Mouse (Mus musculus): ENCODE measurements around the gene Tppp3.

The Tppp3 gene

DNA sequence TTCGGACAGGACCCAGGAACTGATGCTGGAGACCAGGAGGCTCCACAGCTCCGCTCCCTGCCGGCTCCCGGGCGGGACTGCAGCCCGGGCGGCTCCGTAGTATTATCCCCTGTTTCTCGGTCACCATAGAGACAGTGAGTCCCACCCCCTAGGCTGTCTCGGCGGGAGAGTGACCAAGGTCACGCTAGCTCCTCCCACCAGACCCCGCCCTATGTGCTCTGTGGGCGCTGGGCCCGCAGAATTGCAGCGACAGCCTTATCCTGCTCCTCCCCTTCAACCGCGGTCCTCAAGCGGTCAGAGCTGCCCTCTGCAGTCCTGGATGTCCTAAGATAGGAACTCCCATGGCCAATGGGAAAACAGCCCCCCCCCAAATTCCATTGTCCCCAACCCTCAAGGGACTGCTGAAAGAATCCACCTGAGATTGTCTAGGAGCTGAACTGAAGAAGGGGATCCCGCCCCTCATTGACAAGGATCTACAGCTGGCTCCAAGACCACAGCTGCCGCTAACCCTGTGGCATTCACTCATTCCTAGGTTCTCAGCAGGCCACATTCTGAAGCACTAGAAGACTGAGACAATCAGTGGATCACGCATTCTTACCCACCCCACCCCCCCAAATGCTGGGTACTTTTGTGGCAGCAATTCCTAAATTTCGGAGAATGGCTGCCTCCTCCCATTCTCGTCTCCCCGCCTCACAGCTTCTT is at the start of gene Tppp3:
Gene Tppp3 (minus strand): TSS at position 213 of the 702 bp plus-strand sequence.
- DNase-seq (ENCODE audit: low spot score in 2 of 2) = peak; percentile 66 to 75

DNA sequence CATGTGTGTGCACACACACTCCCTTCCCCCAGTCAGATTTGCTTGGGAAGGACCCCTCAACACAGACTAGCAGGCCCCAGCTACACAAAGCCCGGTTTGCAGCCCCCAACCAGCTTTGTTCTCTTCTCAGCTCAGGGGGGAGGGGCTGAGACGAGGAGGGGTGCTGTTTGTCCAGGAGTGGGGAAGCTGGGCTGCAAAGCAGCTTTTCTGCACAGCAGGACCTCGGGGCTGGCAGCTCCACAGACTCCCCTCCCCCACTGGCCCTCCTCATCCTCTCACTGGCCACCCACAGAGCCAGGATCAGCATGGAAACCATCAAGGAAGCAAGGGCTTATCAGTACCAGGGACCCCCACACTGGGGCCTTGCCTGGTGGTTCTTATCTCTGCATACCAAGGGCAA is 49.7 kb upstream of the Tppp3 start:
- no peak for DNase-seq (ENCODE audit: low spot score in 2 of 2)

DNA sequence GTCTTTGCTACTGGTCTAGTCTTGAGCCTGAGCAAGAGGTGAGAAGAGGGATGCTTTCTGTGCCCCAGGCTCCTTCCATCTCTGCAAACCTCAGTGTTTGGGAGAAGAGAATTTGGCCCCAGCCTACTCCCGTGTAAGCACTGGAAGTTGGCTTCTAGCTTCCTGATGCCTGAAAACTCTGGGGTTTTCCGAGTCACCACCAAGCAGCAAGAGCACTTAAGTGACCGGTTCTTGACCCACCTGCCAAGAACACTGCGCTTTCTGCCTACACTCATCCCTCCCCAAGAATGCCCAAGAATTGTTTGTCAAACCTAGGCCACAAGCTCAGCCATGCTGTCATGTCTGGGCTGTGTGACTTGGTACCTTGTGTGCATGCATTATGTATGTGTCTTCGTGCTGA is 49.2 kb upstream of the Tppp3 start:
- no peak for DNase-seq (ENCODE audit: low spot score in 2 of 2)

DNA sequence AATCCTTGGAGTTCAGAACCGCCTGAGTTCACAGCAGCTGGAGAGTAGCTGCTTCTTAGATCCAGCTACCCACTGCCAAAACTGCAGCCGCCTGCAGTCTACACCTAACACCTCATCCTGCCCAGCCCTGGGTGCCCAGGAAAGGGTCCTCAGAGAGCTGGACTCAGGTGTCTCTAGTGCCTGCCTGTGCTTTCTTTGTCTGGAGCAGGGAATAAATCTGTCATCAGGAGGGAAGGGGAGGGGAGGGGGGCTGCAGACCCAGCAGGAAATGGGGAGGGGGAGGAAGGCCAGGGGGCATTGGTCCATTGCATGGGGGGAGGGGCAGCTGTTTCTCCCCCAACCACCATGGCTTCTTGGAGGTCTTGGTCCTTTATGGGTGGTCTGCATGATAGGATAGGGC is 48.3 kb upstream of the Tppp3 start:
- no peak for DNase-seq (ENCODE audit: low spot score in 2 of 2)

DNA sequence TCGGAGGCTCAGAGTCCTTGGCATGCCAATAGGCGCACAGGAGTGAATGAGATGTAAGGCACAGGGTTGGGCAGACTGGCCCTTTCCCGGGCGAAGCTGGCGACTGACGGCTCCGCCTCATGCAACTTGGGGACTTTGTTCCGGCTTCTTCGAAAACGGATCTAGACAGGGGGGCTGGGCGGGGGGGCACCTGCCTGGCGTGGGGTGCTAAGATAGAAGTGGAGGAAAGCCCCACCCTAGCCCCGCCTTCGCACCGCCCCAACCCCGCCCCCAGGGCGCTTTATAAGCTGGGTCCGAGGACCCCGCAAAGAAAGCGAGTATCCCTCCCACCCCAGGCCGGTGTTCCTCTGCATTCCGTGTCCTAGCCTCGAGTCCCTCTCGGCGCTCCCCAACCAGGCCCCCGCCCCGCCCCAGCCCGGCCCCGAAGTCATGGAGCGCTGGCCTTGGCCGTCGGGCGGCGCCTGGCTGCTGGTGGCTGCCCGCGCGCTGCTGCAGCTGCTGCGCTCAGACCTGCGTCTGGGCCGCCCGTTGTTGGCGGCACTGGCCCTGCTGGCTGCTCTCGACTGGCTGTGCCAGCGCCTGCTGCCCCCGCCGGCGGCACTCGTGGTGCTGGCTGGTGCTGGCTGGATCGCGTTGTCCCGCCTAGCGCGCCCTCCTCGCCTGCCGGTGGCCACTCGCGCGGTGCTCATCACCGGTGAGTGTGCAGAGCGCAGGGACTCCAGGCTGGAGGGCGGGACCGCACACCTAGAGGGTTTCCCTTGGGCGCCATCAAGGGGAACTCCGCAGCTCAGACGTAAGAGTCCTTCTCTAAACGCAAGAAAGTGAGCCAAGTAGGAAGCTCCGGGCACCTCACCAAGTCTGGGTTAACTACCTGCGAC is 47.3 kb upstream of the Tppp3 start, which contains the start of gene Hsd11b2:
Gene Hsd11b2 (plus strand): TSS at position 320 of the 878 bp plus-strand sequence.
- DNase-seq (ENCODE audit: low spot score in 2 of 2) = peak in 1 of 2 experiments; percentile 25

DNA sequence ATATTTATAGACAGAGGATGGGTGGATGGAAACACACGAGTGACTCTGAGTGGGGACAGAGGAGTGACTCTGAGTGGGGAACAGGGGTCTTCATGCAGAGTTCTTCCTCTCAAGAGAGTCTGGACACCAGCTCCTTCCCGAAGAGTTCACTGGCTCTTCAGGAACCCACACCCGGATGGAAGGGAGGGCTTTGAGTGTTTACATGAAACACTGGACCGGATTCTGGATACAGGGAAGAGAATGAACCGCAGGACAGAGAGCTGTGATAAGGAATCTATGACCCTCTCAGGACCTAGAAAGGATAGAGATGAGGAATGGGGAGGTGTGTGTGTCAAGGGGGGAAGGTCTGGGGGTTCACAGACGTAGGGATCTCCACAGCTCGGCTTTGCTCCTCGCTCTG is 46.0 kb upstream of the Tppp3 start:
- no peak for DNase-seq (ENCODE audit: low spot score in 2 of 2)

DNA sequence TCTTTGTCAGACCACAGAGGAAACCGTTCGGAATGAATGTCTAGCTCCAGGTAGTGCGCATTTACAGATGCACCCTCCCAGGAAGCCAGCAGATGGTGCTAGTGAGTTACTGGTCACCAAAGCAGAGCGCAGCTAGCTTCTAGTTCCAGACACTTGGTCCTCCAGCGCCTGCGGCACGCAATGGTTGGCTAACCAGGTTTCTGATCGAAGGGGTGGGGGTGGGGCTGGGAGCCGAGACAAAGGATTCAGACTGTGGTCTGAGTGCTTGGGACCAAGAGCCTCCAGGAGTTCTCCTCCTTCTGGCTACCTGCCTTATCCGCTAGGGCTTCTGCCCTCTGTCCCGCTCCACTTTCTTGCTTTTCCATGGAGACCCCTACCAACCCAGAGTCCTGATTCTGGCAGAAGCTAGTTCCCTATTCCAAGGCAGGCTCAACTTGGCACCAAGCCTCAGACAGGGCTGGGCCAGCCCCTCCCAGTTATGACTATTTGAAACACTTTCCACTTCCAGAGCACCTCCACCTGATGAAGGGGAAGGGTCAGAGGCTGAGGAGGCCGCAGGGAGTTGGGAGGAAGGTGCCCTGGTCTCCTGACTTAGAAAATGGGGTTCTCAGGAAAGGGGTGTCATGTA is 44.8 kb upstream of the Tppp3 start:
- DNase-seq (ENCODE audit: low spot score in 2 of 2) = peak; percentile 54 to 60

DNA sequence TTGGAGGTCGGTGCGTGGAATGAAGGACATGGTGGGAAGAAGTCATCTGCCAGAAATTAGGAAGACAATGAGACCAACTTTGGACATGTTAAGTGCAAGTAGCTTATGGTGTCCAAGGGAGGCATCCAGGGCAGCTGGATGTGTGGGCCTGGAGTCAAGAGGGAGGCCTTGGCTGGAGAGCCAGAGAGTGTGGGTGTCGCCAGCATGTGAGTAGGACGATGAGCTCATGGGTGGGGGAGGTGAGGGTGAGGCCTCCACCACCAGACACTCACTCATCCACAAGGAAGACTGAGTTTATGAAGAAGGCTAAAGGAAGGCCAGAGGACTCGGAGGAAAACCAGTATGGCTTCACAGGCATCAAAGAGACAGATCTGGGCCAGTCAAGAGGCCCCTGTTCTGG is 43.3 kb upstream of the Tppp3 start:
- DNase-seq (ENCODE audit: low spot score in 2 of 2) = no peak

DNA sequence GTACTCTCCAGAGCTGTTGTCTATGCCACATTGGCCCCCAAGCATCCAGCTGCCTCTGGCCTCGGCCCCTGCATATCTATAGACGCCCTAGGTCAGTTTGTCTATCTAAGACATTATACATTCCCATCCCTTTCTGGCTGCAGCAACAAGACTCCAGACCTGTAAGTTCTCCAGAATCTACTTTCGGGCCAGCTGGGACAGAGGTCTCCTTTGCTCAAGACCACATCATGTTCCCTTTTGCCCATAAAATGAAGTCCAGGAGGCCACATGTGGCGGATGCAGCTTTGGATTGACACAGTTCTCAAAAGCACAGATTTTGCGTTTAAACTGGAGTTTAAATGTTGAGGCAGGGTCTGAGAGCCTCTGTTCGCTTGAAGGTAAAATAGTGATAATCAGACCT is 42.9 kb upstream of the Tppp3 start:
- no peak for DNase-seq (ENCODE audit: low spot score in 2 of 2)

DNA sequence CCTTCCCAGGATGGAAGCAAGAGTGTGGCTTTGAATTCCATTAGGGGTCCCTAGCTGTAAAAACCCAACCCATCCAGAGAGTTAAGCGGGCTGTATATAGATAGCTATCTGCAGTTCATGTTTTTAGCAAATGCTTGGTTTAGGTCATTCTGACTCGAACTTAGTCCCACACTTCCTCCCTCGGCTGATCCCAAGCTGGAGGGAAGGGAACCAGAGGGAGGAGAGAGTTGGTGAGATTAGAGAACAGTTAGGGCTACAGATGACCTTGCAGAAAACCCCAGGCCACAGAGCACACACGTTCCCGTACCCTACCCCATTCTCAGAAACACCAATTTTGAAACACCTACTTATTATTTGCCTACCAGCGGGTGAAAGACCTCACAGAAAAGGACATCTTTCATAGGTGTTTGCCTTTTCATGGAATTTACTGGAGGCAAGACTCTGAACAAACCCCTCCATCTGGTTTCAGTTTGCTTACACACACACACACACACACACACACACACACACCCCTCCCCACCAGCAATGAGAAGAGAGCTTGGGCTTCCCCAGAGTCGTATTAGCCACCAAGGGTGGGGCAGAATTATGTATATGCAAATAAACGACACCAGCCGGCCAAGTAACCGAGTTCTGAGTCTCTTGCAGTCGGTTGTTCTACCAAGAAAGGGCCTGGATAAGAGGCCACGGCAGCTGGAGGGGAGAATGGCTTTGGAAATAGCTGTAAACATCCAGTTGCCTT is 38.8 kb upstream of the Tppp3 start:
- DNase-seq (ENCODE audit: low spot score in 2 of 2) = no peak

DNA sequence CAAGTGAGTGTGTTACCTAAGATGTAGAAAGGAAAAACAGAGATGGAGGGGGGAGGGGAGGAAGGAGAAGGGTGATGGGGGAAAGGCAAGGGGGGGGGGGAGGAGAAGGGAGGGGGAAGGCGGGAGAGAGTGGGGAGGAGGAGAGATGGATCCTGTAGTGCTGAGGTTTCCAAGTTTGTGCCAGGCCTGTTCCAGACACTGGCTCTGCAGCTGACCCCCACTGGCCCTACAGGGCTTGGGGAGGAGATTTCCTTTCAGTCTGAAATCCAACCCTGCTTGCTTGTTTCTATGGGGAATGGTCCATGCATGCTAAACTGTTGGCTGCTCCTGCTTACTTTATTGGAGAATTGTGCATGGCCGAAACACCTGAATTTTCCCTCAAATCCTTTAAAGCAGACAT is 37.4 kb upstream of the Tppp3 start:
- DNase-seq (ENCODE audit: low spot score in 2 of 2) = no peak

DNA sequence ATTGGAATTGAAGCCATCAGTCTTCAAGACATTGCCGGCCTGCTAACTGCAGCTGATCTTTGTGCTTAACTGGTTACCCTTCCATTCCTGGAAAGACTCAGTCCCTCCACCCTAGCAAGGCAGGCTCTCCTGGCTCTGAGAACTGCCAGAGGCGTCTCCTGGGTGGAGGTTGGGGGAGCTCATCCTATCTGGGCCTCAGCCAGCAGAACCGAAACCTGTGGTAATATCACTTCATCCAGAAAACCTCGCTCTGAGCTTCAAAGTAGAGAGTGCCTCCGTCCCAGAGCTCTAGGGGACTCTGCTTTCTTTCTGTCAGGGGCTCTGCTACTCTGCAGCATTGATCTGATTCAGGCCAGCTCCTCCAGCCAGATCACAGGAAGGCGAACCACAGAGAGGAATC is 35.7 kb upstream of the Tppp3 start:
- DNase-seq (ENCODE audit: low spot score in 2 of 2) = no peak

DNA sequence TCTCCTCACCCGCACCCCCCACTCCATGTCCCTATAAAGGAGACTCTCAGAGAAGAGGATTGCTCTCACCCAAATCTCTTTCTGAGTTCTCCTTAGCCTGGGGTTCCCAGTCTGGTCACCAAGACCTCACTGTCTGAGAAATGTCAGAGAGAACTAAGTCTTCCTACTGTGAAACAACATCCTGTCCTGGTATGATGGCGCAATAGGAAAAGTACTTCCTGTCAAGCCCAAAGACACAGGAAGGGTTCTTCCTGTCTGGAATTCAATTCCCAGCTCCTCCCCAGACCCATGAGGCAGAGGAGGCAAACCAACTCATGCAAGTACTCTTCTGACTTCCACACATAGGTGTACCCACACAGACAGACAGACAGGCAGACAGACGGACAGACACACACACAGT is 33.3 kb upstream of the Tppp3 start:
- no peak for DNase-seq (ENCODE audit: low spot score in 2 of 2)

DNA sequence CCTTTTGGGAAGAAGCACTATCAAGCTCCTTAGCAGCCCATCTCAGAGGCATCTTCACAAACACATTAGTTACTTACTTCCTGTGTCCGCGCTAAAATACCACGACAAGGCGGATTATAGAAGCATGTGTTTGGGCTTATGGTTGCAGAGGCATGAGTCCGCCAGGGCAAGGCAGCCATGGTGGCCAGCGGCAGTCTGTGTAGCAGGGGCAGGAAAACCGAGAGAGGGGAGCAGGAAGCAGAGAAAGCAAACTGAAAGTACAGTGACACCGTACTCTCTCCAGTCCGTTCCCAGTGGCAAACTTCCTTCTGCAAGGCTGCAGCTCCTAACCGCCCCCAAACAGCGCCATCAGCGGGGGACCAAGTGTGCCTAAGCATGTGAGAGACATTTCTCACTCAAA is 28.5 kb upstream of the Tppp3 start:
- DNase-seq (ENCODE audit: low spot score in 2 of 2) = no peak

DNA sequence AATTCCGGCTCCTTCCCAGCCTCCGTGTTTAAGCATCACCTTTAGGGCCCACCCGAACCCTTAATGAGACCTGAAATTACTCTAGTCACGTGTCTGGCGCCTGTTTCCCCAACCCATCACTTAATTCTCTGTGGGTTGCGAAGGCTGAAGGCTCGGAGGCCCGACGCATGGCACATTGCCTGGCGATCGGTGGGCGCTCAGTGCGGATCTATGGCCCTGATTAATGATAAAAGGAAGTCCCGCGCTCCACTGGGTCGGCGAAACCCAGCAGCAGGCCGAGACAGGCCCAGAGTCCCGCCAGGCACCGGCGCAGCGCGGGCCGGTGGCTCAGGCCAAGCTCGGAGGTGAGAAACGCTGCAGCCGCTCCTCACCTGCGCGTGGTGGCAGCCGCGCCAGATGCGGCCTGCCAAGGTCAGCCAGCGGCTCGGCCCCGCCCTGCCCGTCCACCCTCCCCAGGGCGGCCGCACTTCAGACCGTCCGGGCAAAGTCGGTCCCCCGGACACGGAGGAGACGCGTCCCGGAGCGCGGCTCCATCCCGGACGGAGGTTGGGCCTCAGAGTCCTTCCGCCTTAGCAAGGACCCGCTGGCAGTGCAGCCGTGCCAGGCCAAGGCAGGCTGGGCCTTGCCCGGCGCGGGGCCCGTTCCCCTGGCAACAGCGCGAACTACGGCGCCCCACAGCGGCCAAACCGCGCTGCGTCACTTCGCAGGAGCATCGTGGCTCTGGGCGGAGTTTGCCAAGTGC is 25.3 kb upstream of the Tppp3 start, which contains the start of gene Zdhhc1:
Gene Zdhhc1 (minus strand): TSS at position 464 of the 742 bp plus-strand sequence.
- peak; percentile 74 to 79 for DNase-seq (ENCODE audit: low spot score in 2 of 2)

DNA sequence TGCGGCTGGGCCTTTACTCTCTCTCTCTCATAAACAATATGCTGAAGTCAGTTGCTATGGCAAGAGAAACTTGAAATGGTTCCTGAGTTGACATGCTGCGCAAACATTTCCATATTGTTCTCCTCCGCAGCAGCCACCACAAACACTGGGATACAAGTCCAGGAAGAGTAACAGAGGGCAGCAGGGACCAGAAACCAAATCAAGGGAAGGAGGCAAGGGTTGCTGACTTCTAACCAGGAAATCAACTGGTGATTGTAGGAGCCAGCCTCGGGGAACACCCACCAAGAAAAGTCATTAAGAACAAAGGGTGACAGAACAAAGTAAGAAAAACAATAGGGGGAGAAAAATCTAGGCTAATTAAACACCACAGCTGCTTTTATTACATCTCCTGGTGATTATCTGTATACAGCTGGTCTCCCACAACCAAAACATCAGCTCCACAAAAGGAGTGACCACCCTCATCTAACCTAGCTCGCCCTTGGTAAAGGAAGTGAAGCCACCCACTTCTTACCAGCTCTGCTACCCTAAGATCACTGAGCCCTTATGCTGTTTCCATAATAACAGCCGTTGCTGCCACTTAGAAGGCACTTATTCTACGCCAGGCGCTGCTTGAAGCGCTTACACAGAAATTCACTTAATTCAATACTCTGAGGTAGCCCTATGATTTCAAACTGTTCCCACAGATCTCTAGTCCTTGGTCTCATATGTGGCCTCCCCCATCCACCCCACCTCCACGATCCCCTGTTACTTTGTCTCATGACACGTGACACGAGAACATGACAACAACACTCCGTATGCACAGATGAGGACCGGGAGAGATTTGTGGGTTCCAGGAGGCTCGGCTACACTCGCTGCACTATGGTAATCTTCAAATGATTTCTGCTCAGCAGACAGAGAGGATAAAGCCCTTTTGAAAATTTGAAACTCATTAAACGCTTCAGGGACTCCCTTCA is 24.3 kb upstream of the Tppp3 start:
- DNase-seq (ENCODE audit: low spot score in 2 of 2) = no peak

DNA sequence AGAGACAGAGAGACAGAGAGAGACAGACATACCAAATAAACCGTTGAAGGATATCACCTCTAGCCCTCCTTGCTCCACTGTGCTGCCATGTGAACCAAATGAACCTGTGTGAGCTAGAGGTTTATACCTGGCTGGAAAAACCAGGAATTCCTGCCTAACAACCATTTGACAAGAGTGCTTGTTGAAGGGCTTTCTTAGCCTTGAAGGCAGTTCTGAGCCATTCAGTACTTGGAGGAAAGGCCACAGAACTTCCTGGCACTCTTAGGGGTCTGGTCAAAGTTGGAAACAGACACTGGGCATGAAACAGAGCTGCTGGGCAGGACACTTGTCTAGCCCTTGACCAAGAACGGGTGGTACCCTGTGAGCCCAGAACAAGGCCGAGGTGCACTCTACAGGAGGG is 23.2 kb upstream of the Tppp3 start:
- DNase-seq (ENCODE audit: low spot score in 2 of 2) = no peak

DNA sequence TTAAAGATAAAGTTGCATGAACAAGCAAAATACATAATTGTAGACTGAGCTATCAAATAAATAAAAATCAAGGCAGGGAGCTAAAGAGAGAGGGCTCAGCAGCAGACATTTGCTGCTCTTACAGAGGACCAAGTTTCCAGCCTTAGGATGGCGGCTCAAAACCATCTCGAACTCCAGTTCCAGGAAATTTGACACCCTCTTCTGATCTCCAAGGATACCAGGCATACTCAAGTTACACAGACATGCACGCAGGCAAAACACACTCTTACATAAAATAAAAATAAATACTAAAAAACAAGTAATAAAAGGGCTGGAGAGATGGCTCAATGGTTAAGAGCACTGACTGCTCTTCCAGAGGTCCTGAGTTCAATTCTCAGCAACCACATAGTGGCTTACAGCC is 22.2 kb upstream of the Tppp3 start:
- DNase-seq (ENCODE audit: low spot score in 2 of 2) = no peak

DNA sequence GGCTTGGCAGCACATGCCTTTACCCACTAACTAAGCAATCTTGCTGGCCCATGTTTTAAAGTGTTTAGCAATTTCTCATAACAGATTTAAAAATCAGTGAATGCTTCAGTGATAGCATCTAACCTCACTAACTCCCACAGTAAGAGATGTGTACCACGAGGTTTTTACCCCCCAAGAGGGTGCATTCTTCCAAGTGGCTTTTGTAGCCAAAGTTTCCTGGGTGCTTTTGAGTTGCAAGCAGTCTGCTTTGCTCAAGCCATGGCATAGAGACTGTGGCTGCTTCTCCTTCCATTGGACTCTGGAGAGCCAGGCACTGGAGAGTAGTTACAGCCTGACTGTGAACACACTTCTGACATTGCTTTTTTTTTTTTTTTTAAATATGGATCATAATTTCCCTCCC is 18.0 kb upstream of the Tppp3 start:
- no peak for DNase-seq (ENCODE audit: low spot score in 2 of 2)

DNA sequence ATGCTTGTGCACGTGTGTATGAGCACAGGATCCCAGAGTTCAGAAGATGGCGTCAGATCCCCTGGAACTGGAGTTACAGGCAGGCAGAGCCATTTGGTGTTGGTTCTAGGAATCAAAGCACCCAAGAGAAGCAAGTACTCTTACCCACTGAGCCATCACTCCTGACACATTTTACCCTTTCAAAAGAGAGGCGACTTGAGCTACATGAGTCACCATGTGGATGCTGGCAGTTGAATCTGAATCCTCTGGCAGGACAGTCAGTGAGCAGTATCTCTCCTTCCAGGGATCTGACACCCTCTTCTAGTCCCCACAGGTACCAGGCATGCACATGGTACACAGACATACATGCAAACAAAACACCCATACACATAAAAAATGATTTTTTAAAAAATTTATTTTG is 16.8 kb upstream of the Tppp3 start:
- no peak for DNase-seq (ENCODE audit: low spot score in 2 of 2)
